Mouse (Mus musculus): ENCODE measurements at regions not wholly inside any gene's neighbourhood (a gene's known extent, or its start where the extent isn't known, plus 50 kb on each side); places are given as distances from the start of the nearest gene placed in this dataset.

DNA sequence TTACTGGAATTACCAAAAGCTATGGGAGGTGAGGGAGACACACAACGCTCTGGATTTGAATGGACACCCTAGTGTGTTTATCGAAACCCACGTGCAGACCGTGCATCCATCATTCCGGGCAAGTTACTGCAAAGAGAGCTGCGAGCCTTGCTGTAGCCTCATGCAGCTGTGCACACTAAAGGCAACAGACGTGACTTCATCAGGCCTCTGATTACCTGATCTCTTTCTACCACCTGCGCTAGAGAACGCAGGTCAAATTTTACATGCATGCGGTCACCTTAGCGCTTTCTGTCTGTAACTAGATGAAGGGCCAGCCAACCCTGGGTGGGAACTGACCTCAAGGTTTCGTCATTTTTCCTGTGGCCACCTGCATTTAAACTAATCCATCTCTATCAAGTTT, 172.6 kb downstream of the Lrig3 start:
- DNase-seq (ENCODE audit: low read depth, low spot score): no peak
- H3K36me3 ChIP-seq (ENCODE audit: control insufficient read depth in 1 of 2, insufficient read depth in 2 of 2, low read length in 2 of 2): no peaks in the 10 kb centered on the region
- H3K27me3 ChIP-seq (ENCODE audit: control insufficient read depth in 1 of 2, insufficient read depth in 2 of 2, low read length in 2 of 2): no peaks in the 10 kb centered on the region
- TF ChIP-seq BHLHE40 (IDR thresholded peaks at IDR 0.05; ENCODE audit: borderline replicate concordance, low read depth, low read length): no peak
- TF ChIP-seq CHD2 (IDR thresholded peaks at IDR 0.05; ENCODE audit: low read length): no peak
- no peak for TF ChIP-seq EP300 (IDR thresholded peaks at IDR 0.05; ENCODE audit: low read depth in 1 of 2, low read length in 2 of 2)
- no peak for TF ChIP-seq HCFC1 (IDR thresholded peaks at IDR 0.05; ENCODE audit: low read depth, low read length)
- TF ChIP-seq E2F4 (IDR thresholded peaks at IDR 0.05; ENCODE audit: borderline replicate concordance, low read depth, low read length): no peak
- TF ChIP-seq USF1 (IDR thresholded peaks at IDR 0.05; ENCODE audit: low read depth, low read length): no peak
- no peak for TF ChIP-seq MYC (IDR thresholded peaks at IDR 0.05; ENCODE audit: low read depth, low read length)
- TF ChIP-seq ETS1 (IDR thresholded peaks at IDR 0.05; ENCODE audit: low read depth, low read length): no peak
- TF ChIP-seq RCOR1 (IDR thresholded peaks at IDR 0.05; ENCODE audit: low read depth, low read length): no peak
- no peak for TF ChIP-seq USF2 (IDR thresholded peaks at IDR 0.05; ENCODE audit: borderline replicate concordance in 1 of 2, insufficient read depth in 1 of 2, low read depth in 1 of 2, low read length in 2 of 2)
- TF ChIP-seq CHD1 (IDR thresholded peaks at IDR 0.05; ENCODE audit: low read depth, low read length): no peak
- TF ChIP-seq MXI1 (IDR thresholded peaks at IDR 0.05; ENCODE audit: low read depth, low read length): no peak
- TF ChIP-seq GABPA (IDR thresholded peaks at IDR 0.05; ENCODE audit: low read depth, low read length): no peak
- TF ChIP-seq MAZ (IDR thresholded peaks at IDR 0.05; ENCODE audit: low read depth, low read length): no peak
- no peak for TF ChIP-seq NELFE (IDR thresholded peaks at IDR 0.05; ENCODE audit: low read depth, low read length)
- H3K9ac ChIP-seq (ENCODE audit: control insufficient read depth, low read depth, low read length, poor library complexity, severe bottlenecking): no peak overlapping the region
- no peaks in the 10 kb centered on the region for H3K4me1 ChIP-seq (ENCODE audit: control insufficient read depth in 1 of 2, insufficient read depth in 2 of 2, low read length in 2 of 2)
- no peak overlapping the region for H3K4me3 ChIP-seq (ENCODE audit: control insufficient read depth in 1 of 2, insufficient read depth in 1 of 2, low read depth in 2 of 2, low read length in 2 of 2)
- H3K27ac ChIP-seq (ENCODE audit: control insufficient read depth, low read depth, low read length): no peak overlapping the region
- no peaks in the 10 kb centered on the region for H3K79me2 ChIP-seq (ENCODE audit: control insufficient read depth, insufficient read depth, low read length, poor library complexity)
- no peaks in the 10 kb centered on the region for H3K9me3 ChIP-seq (replicated peaks; ENCODE audit: insufficient read depth, low read length)

DNA sequence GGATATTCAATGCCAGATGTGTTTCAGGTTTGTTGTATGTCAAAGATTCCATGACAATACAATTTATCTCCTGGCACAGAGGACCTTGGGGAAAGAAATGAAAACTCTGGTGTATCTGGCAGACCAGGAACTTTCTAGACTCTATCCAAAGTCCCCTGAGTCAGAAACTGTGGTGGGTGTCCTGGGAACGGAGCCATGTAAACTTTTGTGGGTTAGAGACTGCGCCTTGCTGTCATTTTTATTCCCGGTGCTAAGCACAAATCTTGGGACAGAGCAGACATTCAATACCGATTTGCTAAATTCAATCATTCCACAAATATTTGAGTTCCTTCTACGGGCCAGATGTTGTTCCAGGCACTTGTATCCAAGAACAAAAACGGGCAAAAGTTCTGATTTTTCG, 175.6 kb downstream of the Lrig3 start:
- Histone ChIP-seq H3K9ac (ENCODE audit: control insufficient read depth, low read depth, low read length, poor library complexity, severe bottlenecking) (no peak overlapping the region), H3K36me3 (ENCODE audit: control insufficient read depth in 1 of 2, insufficient read depth in 2 of 2, low read length in 2 of 2) (no peaks in the 10 kb centered on the region), H3K4me3 (ENCODE audit: control insufficient read depth in 1 of 2, insufficient read depth in 1 of 2, low read depth in 2 of 2, low read length in 2 of 2) (no peak overlapping the region), H3K27ac (ENCODE audit: control insufficient read depth, low read depth, low read length) (no peak overlapping the region), H3K9me3 (replicated peaks; ENCODE audit: insufficient read depth, low read length) (no peaks in the 10 kb centered on the region), H3K27me3 (ENCODE audit: control insufficient read depth in 1 of 2, insufficient read depth in 2 of 2, low read length in 2 of 2) (no peaks in the 10 kb centered on the region), H3K79me2 (ENCODE audit: control insufficient read depth, insufficient read depth, low read length, poor library complexity) (no peaks in the 10 kb centered on the region), H3K4me1 (ENCODE audit: control insufficient read depth in 1 of 2, insufficient read depth in 2 of 2, low read length in 2 of 2) (no peaks in the 10 kb centered on the region)
- DNase-seq (ENCODE audit: low read depth, low spot score): no peak
- TF ChIP-seq MXI1 (IDR thresholded peaks at IDR 0.05; ENCODE audit: low read depth, low read length): no peak
- TF ChIP-seq USF1 (IDR thresholded peaks at IDR 0.05; ENCODE audit: low read depth, low read length): no peak
- no peak for TF ChIP-seq JUND (IDR thresholded peaks at IDR 0.05; ENCODE audit: low read depth, low read length)
- no peak for TF ChIP-seq MYC (IDR thresholded peaks at IDR 0.05; ENCODE audit: low read depth, low read length)
- no peak for TF ChIP-seq EP300 (IDR thresholded peaks at IDR 0.05; ENCODE audit: low read depth in 1 of 2, low read length in 2 of 2)
- TF ChIP-seq HCFC1 (IDR thresholded peaks at IDR 0.05; ENCODE audit: low read depth, low read length): no peak
- no peak for TF ChIP-seq UBTF (IDR thresholded peaks at IDR 0.05; ENCODE audit: borderline replicate concordance, insufficient read depth, low read depth, low read length)
- no peak for TF ChIP-seq MEF2A (IDR thresholded peaks at IDR 0.05; ENCODE audit: extremely low read depth, insufficient replicate concordance, low read depth, low read length, poor library complexity, severe bottlenecking)
- no peak for TF ChIP-seq MAZ (IDR thresholded peaks at IDR 0.05; ENCODE audit: low read depth, low read length)
- TF ChIP-seq E2F4 (IDR thresholded peaks at IDR 0.05; ENCODE audit: borderline replicate concordance, low read depth, low read length): no peak
- no peak for TF ChIP-seq KAT2A (conservative IDR thresholded peaks at IDR 0.05; ENCODE audit: low read depth, low read length)
- no peak for TF ChIP-seq BHLHE40 (IDR thresholded peaks at IDR 0.05; ENCODE audit: borderline replicate concordance, low read depth, low read length)
- no peak for TF ChIP-seq POLR2AphosphoS2 (IDR thresholded peaks at IDR 0.05; ENCODE audit: low read length)
